Mouse (Mus musculus) WW6 (cell line): ENCODE measurements around the gene Gm37240.

Experiments used
- DNase-seq: peaks from one replicate; pipeline ENCODE4 v3.0.0-alpha.2; 2013; ENCODE audit warnings: low read depth, low spot score

Gm37240 gene

GRCm38 (mm10) chr3:85043679-85044218, 843.6 kb downstream of the Gm37240 start:
- no peak for DNase-seq

GRCm38 (mm10) chr3:85042126-85042525, 845.2 kb downstream of the Gm37240 start:
- DNase-seq, result no peak

- DNase-seq, result no peak
Measured at GRCm38 (mm10) chr3:85029141-85029540, 858.2 kb downstream of the Gm37240 start.

GRCm38 (mm10) chr3:85024817-85025705, 862.3 kb downstream of the Gm37240 start:
- no peak for DNase-seq

- no peak for DNase-seq
Measured at GRCm38 (mm10) chr3:85024237-85024636, 863.1 kb downstream of the Gm37240 start.

- DNase-seq, result no peak
Measured at GRCm38 (mm10) chr3:85022800-85023199, 864.5 kb downstream of the Gm37240 start.

- no peak for DNase-seq
Measured at GRCm38 (mm10) chr3:85021816-85022215, 865.5 kb downstream of the Gm37240 start.

- DNase-seq, result no peak
Measured at GRCm38 (mm10) chr3:85020137-85020536, 867.2 kb downstream of the Gm37240 start.

GRCm38 (mm10) chr3:85015667-85016066, 871.7 kb downstream of the Gm37240 start:
- DNase-seq, result no peak

- DNase-seq, result no peak
Measured at GRCm38 (mm10) chr3:85012889-85013288, 874.4 kb downstream of the Gm37240 start.

GRCm38 (mm10) chr3:85005257-85005656, 882.1 kb downstream of the Gm37240 start:
- DNase-seq, result no peak

GRCm38 (mm10) chr3:84988880-84989279, 898.4 kb downstream of the Gm37240 start:
- DNase-seq, result no peak

GRCm38 (mm10) chr3:84985121-84985625, 902.1 kb downstream of the Gm37240 start:
- no peak for DNase-seq

GRCm38 (mm10) chr3:84982688-84983087, 904.6 kb downstream of the Gm37240 start:
- DNase-seq, result no peak

GRCm38 (mm10) chr3:84980158-84980557, 907.2 kb downstream of the Gm37240 start:
- no peak for DNase-seq

GRCm38 (mm10) chr3:84978676-84979075, 908.6 kb downstream of the Gm37240 start:
- DNase-seq, result no peak

- DNase-seq, result no peak
Measured at GRCm38 (mm10) chr3:84974193-84974592, 913.1 kb downstream of the Gm37240 start.

GRCm38 (mm10) chr3:84972881-84973280, 914.4 kb downstream of the Gm37240 start:
- no peak for DNase-seq

- DNase-seq, result peak; percentile 36
Measured at GRCm38 (mm10) chr3:84971561-84971960, 915.8 kb downstream of the Gm37240 start.

GRCm38 (mm10) chr3:84967364-84967763, 920.0 kb downstream of the Gm37240 start:
- no peak for DNase-seq

- DNase-seq, result no peak
Measured at GRCm38 (mm10) chr3:84965156-84965555, 922.2 kb downstream of the Gm37240 start.

GRCm38 (mm10) chr3:84955857-84956256, 931.5 kb downstream of the Gm37240 start:
- no peak for DNase-seq
